Mouse (Mus musculus): Measurements from ENCODE around the gene Ampd3. TPM values are rescaled to one million over a fixed set of nuclear protein-coding genes. Genes with fewer than 3 reads are reported as not detected.

Ampd3 gene
- polyA plus RNA-seq (2016; fragmentation: Nextera tagmentation; extraction: Ambion mirVana), result 0.94 and 1.2 TPM in 2 replicates

DNA sequence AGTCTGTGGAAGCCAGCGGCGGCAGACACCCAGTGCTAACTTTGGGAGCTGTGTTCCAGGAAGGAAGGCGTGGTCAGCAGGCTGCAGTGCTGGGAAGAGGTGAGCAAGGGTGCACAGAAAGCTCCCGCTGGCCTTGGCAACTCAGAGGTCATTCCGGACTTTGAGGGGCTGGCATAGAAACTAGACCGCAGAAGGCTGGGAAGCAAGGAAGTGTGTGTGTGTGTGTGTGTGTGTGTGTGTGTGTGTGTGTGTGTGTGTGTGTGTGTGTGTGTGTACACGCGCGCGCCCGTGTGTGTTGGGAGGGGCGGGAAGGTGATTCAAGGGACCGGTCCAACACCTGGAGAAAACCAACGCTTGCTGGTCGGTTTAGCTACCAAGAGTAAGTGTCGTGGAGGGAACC, at the start of gene Ampd3:
Gene Ampd3, plus strand, starts transcription at position 206 of the 400 bp plus-strand sequence.
- H3K4me3 ChIP-seq (replicated peaks), result peak within 1 kb of the TSS; percentile 57
- peak within 1 kb of the TSS; percentile 97 for H3K4me2 ChIP-seq
- peaks cover 38% of the 10 kb centered on the region for H3K27me3 ChIP-seq
- H3K27ac ChIP-seq, result no peak within 1 kb of the TSS
- H3K9ac ChIP-seq, result peak within 1 kb of the TSS; percentile 63
- peaks cover 9% of the 10 kb centered on the region for H3K4me1 ChIP-seq
- no peaks in the 10 kb centered on the region for H3K9me3 ChIP-seq
- WGBS, result 13% methylated on average over 16 of the region's 16 CpGs
- ATAC-seq (ENCODE audit: low FRiP score), result no peak
- H3K36me3 ChIP-seq (replicated peaks), result no peaks in the 10 kb centered on the region

- H3K36me3 ChIP-seq (replicated peaks), result no peaks in the 10 kb centered on the region
- H3K4me1 ChIP-seq, result no peaks in the 10 kb centered on the region
- no peaks in the 10 kb centered on the region for H3K9me3 ChIP-seq
- H3K27ac ChIP-seq, result no peak overlapping the region
- no peak overlapping the region for H3K4me2 ChIP-seq
- no peak for ATAC-seq (ENCODE audit: low FRiP score)
- no peak overlapping the region for H3K4me3 ChIP-seq (replicated peaks)
- H3K9ac ChIP-seq, result no peak overlapping the region
- 84% methylated on average over 6 of the region's 6 CpGs for WGBS
- no peaks in the 10 kb centered on the region for H3K27me3 ChIP-seq
Measured at GRCm38 (mm10) chr7:110718505-110718904, 49.5 kb upstream of the Ampd3 start.

DNA sequence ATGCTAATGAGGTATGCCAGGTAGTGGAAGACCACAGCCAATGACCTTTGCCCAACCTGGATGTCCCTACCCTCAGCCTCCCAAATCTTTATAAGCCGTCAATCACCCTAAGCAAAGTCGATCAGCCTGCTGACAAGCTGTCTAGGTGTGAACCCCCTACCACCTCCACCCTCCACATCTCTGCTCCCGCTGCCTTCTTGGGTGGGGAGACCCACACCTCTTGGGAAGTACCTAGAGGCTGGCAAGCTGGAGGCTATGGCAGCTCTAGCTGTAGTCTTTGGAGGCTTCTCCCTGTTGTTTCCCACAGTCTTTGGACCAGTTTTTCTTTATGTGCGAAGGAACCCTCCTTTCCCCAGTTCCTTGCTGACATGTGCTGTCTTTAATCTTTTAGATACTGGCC, 48.1 kb upstream of the Ampd3 start:
- H3K27ac ChIP-seq, result no peak overlapping the region
- H3K9me3 ChIP-seq, result no peaks in the 10 kb centered on the region
- no peak overlapping the region for H3K9ac ChIP-seq
- no peaks in the 10 kb centered on the region for H3K27me3 ChIP-seq
- 86% methylated on average over 4 of the region's 4 CpGs for WGBS
- no peak overlapping the region for H3K4me2 ChIP-seq
- no peaks in the 10 kb centered on the region for H3K4me1 ChIP-seq
- no peak overlapping the region for H3K4me3 ChIP-seq (replicated peaks)
- ATAC-seq (ENCODE audit: low FRiP score), result no peak
- no peaks in the 10 kb centered on the region for H3K36me3 ChIP-seq (replicated peaks)

DNA sequence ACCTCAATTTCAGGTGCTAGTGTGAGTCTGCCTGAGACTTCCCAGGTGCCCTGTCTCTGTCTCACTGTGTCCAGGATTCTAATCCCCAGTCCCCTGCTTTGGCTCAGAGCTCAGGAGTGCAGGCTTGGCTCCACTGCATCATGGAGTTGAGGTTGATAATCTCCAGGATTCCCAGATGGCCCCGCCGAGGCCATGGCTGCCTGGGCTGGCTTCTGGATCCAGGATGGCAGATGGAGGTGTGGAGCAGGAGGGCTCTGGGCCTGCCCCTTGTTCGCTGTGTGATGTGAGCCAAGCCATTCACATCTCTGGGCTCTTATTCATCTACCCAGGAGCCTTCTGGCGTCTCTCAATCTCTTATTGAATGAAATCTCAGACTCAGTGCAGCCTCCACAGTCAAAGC, 45.8 kb upstream of the Ampd3 start:
- H3K4me2 ChIP-seq, result no peak overlapping the region
- no peak overlapping the region for H3K4me3 ChIP-seq (replicated peaks)
- H3K27ac ChIP-seq, result no peak overlapping the region
- H3K9me3 ChIP-seq, result no peaks in the 10 kb centered on the region
- no peaks in the 10 kb centered on the region for H3K36me3 ChIP-seq (replicated peaks)
- ATAC-seq (ENCODE audit: low FRiP score), result no peak
- WGBS, result 85% methylated on average over 4 of the region's 4 CpGs
- H3K9ac ChIP-seq, result no peak overlapping the region
- no peaks in the 10 kb centered on the region for H3K27me3 ChIP-seq
- no peaks in the 10 kb centered on the region for H3K4me1 ChIP-seq

GRCm38 (mm10) chr7:110727049-110727448, 41.0 kb upstream of the Ampd3 start:
- Histone ChIP-seq H3K27ac (no peak overlapping the region), H3K4me1 (peaks cover 14% of the 10 kb centered on the region), H3K4me3 (replicated peaks) (no peak overlapping the region), H3K4me2 (no peak overlapping the region), H3K9ac (no peak overlapping the region), H3K36me3 (replicated peaks) (no peaks in the 10 kb centered on the region), H3K27me3 (peaks cover 4% of the 10 kb centered on the region; the same call in 1 of the 2 replicates), H3K9me3 (no peaks in the 10 kb centered on the region)
- WGBS, result 35% methylated on average over 2 of the region's 2 CpGs
- ATAC-seq (ENCODE audit: low FRiP score), result 0 out of 2 replicates have a peak, but pooled peaks have one; percentile 51

DNA sequence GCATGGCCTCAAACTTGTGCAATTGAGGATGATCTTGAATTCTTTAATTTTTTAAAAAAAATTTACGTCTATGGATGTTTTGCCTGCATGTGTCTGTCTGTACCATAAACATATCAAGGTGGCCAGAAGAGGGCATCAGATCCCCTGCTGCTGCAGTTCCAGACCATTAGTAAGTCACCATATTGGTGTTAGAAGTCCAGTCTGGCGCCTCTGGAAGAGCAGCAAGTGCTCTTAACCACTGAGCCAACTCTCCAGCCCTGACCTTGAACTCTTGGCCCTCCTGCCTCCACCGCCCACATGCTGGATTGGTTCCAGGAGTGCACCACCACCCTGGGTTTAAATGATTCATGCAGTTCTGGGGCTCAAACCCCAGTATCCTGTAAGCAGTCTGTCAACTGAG, 39.1 kb upstream of the Ampd3 start:
- H3K4me3 ChIP-seq (replicated peaks), result no peak overlapping the region
- peaks cover 4% of the 10 kb centered on the region; the same call in 1 of the 2 replicates for H3K27me3 ChIP-seq
- H3K9me3 ChIP-seq, result no peaks in the 10 kb centered on the region
- no peak overlapping the region for H3K9ac ChIP-seq
- peaks cover 14% of the 10 kb centered on the region for H3K4me1 ChIP-seq
- no peak overlapping the region for H3K27ac ChIP-seq
- H3K36me3 ChIP-seq (replicated peaks), result no peaks in the 10 kb centered on the region
- WGBS, result 71% methylated on average over 3 of the region's 3 CpGs
- ATAC-seq (ENCODE audit: low FRiP score), result no peak
- no peak overlapping the region for H3K4me2 ChIP-seq

GRCm38 (mm10) chr7:110729295-110729694, 38.7 kb upstream of the Ampd3 start:
- no peak overlapping the region for H3K9ac ChIP-seq
- no peak overlapping the region for H3K4me3 ChIP-seq (replicated peaks)
- 30% methylated on average over 6 of the region's 6 CpGs for WGBS
- H3K27ac ChIP-seq, result no peak overlapping the region
- H3K4me2 ChIP-seq, result no peak overlapping the region
- peaks cover 4% of the 10 kb centered on the region; the same call in 1 of the 2 replicates for H3K27me3 ChIP-seq
- ATAC-seq (ENCODE audit: low FRiP score), result no peak
- no peaks in the 10 kb centered on the region for H3K36me3 ChIP-seq (replicated peaks)
- H3K4me1 ChIP-seq, result peaks cover 14% of the 10 kb centered on the region
- H3K9me3 ChIP-seq, result no peaks in the 10 kb centered on the region

- no peak overlapping the region for H3K4me3 ChIP-seq (replicated peaks)
- H3K27me3 ChIP-seq, result peaks cover 4% of the 10 kb centered on the region; the same call in 1 of the 2 replicates
- no peak overlapping the region for H3K27ac ChIP-seq
- no peak overlapping the region for H3K9ac ChIP-seq
- no peaks in the 10 kb centered on the region for H3K9me3 ChIP-seq
- peaks cover 14% of the 10 kb centered on the region for H3K4me1 ChIP-seq
- H3K4me2 ChIP-seq, result no peak overlapping the region
- 52% methylated on average over 6 of the region's 6 CpGs for WGBS
- no peak for ATAC-seq (ENCODE audit: low FRiP score)
- H3K36me3 ChIP-seq (replicated peaks), result no peaks in the 10 kb centered on the region
Measured at GRCm38 (mm10) chr7:110731091-110731967, 36.7 kb upstream of the Ampd3 start.

DNA sequence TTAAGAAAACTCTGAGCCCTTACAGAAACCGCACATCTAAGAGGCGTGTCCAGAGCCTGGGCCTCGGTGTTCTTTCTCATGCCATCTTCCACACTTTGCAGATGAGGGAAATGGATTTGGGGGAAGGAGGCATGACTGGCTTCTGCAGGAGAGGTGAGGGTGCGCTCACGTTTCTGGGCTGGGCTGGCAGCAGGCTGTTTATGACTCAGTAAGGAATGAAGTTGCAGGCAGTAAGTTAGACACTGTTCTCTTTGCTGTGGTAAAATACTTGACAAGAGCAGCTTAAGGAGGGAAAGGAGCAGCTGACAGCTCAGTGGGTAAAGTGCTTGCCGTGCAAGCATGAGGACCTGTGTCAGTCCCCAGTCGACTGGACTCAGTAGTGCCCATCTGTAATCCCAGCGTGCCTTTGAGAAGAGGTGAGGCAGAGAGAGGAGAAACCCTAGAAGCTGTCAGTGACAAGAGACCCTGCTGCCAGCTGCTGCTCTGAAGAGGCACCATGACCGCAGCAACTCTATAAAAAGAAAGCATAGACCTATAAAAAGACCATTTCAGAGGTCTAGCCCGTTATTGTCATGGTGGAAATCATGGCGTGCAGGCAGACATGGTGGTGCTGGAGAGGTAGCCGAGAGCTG, 35.9 kb upstream of the Ampd3 start:
- 87% methylated on average over 12 of the region's 12 CpGs for WGBS
- no peak overlapping the region for H3K4me3 ChIP-seq (replicated peaks)
- H3K4me1 ChIP-seq, result peaks cover 14% of the 10 kb centered on the region
- H3K4me2 ChIP-seq, result no peak overlapping the region
- no peak for ATAC-seq (ENCODE audit: low FRiP score)
- H3K27me3 ChIP-seq, result peaks cover 4% of the 10 kb centered on the region; the same call in 1 of the 2 replicates
- H3K9ac ChIP-seq, result no peak overlapping the region
- H3K9me3 ChIP-seq, result no peaks in the 10 kb centered on the region
- H3K36me3 ChIP-seq (replicated peaks), result no peaks in the 10 kb centered on the region
- no peak overlapping the region for H3K27ac ChIP-seq

GRCm38 (mm10) chr7:110736914-110737313, 31.1 kb upstream of the Ampd3 start:
- WGBS, result 42% methylated on average over 2 of the region's 2 CpGs

DNA sequence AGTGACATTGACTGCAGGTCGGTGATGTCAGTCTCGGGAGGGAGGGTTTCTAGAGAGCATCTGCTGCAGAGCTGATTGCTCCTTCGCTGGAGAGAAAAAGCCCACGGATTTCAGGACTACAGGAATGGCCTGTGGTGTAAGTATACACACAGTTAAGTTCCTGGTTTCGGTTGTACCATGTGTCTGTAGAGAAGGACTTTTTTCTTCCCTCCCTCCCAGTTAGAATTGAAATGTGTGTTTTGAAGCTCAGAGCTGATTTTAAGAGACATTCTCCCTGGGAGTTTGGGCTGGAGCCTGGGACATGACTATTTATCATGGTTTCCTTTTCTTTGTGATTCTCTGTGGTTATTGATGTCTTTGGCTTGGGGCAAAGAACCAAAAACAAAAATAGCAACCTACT, 28.2 kb upstream of the Ampd3 start:
- Histone ChIP-seq H3K27ac (no peak overlapping the region), H3K4me3 (replicated peaks) (no peak overlapping the region), H3K9me3 (no peaks in the 10 kb centered on the region), H3K4me2 (no peak overlapping the region), H3K4me1 (peaks cover 14% of the 10 kb centered on the region), H3K27me3 (no peaks in the 10 kb centered on the region), H3K9ac (no peak overlapping the region), H3K36me3 (replicated peaks) (no peaks in the 10 kb centered on the region)
- no peak for ATAC-seq (ENCODE audit: low FRiP score)
- WGBS, result 57% methylated on average over 5 of the region's 5 CpGs

More at GRCm38 (mm10) chr7:110736914-110737313, 31.1 kb upstream of the Ampd3 start:
- no peaks in the 10 kb centered on the region for H3K9me3 ChIP-seq
- H3K4me3 ChIP-seq (replicated peaks), result no peak overlapping the region
- H3K4me1 ChIP-seq, result peaks cover 14% of the 10 kb centered on the region
- ATAC-seq (ENCODE audit: low FRiP score), result no peak
- no peak overlapping the region for H3K9ac ChIP-seq
- H3K27me3 ChIP-seq, result no peaks in the 10 kb centered on the region
- H3K27ac ChIP-seq, result no peak overlapping the region
- H3K36me3 ChIP-seq (replicated peaks), result no peaks in the 10 kb centered on the region
- H3K4me2 ChIP-seq, result no peak overlapping the region

DNA sequence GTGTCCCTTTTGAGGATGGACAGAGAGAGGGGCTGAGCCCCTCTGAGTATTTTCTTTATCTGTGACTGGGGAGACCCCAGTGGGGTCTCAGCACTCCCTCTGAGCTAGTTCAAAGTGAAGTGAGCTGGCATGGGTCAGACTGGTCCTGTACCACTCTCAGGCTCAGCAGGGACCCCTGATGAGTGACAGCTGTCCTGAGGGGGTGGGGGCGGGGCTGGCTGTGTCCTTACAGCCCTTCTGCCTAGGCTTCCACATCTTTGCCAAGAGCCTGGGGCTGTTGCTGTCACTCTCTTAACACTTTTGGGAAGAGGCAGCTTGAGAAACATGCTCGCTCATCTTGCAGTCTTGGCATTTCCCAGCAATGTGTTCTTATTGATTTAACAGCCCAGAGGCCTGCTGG, 27.8 kb upstream of the Ampd3 start:
- no peaks in the 10 kb centered on the region for H3K36me3 ChIP-seq (replicated peaks)
- H3K9me3 ChIP-seq, result no peaks in the 10 kb centered on the region
- no peak overlapping the region for H3K4me2 ChIP-seq
- H3K4me3 ChIP-seq (replicated peaks), result no peak overlapping the region
- no peak overlapping the region; the same call in 1 of the 2 replicates for H3K27ac ChIP-seq
- ATAC-seq (ENCODE audit: low FRiP score), result no peak
- peaks cover 14% of the 10 kb centered on the region for H3K4me1 ChIP-seq
- no peak overlapping the region for H3K9ac ChIP-seq
- WGBS, result 45% methylated on average over 2 of the region's 2 CpGs
- H3K27me3 ChIP-seq, result no peaks in the 10 kb centered on the region
